Mouse (Mus musculus) thymus, postnatal 0 days (tissue): Measurements from ENCODE around the gene Slc44a3. TPM values are rescaled to one million over a fixed set of nuclear protein-coding genes. Genes with fewer than 3 reads are reported as not detected.
"Not testable (repeated sequence)": the region's sequence is repeated elsewhere in the genome, so short reads cannot be mapped to it uniquely, and the experiment has no call there.

Experiments
- DNase-seq: peaks from one replicate; pipeline ENCODE4 v3.0.0-alpha.2; 2015; ENCODE audit warnings: low spot score
- polyA plus RNA-seq: library from polyadenylated mRNA; unstranded; fragments of >200 nt; fragmentation: Nextera tagmentation; extraction: Ambion mirVana; gene quantifications from 2 replicates; pipeline ENCODE4 v1.2.1, GENCODE M21; 2015

Slc44a3 gene
- polyA plus RNA-seq, 1 experiment from 2014 or later = 1.2 TPM

DNA sequence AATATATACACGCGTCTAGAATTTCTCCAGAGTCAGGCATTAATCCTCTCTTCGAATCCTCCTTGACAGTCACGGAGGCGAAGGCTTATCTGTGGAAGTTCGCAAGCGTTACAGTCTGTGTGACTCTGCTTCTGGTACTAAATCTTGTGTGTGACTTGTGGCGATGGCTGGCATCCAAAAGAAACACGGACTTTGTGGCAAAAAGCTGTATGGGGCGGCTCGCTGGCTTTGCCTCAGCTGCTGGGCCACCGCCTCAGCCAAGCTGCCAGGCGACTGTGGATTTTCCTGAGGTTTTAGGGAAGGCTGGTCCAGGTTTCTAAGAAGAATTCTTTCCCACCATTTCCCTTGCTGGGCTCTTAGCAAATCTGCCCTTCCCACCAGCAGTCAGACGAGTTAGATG is 21.1 kb upstream of the Slc44a3 start:
- DNase-seq = no peak

DNA sequence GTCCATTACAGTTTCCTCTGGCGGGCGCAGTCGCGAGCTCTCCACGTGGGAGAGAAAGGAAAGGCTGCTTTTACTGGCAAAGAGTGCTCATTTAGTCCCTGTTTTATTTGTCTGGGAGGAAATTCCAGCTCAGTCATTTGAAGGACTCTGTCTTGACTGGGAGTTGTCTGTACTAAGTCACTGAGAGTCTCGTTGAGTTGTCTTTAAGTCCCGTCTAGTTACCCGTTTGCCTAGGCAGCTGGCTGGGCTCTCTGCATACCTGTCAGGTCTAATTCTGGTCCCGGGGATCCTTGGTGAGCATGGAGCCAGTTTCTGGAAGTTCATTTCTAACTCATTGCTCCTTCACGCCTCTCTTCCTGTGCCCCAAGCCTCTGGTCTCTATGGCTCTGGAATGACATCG is 20.5 kb upstream of the Slc44a3 start:
- no peak for DNase-seq

DNA sequence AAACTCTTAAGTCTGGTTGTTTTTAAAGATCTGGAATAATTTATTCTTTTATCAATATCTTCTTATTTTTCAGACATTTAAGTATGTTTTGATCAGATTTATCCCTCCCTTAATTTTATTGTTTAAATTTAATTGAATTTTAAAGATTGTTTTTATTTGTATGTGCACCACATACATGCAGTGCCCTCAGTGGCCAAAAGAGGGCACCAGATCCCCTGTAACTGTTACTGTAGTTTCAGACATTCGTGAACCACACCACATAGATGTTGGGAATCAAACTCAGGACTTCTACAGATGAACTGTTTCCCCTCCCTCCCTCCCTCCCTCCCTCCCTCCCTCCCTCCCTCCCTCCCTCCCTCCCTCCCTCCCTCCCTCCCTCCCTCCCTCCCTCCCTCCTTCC is 18.2 kb upstream of the Slc44a3 start:
- DNase-seq = peak; percentile 47

DNA sequence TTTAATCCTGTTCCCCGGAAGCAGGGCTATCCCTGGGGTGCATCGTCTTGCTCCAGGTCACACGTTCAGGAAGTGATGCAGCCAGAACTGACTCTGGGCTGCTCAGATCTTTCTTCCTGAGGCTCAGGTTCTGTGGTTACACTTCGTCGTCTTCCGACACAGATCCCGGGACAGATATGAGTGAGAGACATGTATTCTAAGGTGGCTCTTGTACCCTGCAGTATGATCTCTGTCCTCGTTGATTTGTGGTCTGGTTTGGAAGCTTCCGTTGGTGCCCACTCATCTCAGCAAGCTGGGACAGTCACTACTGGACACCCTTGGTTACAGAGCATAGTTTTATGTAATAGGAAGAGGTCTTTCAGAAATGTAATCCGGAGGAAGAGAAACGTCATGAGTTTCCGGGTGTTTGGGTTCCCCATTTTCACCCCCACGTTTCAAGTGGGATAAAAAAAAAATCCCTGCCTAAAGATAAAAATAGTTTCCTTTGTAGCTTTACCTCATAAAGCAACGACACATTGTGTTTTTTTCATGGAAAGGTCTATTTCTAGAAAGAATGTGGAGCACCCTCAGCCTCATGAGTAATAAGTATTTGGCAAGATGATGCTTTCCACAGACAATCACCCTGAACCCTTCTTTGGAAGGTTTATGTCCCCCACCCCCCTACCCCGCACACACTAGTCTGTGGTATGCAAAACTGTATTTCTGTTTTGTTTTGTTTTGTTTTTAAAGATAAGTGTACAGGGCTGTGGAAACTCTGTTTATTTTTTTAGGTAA is 15.8 kb upstream of the Slc44a3 start:
- DNase-seq = peak; percentile 54

DNA sequence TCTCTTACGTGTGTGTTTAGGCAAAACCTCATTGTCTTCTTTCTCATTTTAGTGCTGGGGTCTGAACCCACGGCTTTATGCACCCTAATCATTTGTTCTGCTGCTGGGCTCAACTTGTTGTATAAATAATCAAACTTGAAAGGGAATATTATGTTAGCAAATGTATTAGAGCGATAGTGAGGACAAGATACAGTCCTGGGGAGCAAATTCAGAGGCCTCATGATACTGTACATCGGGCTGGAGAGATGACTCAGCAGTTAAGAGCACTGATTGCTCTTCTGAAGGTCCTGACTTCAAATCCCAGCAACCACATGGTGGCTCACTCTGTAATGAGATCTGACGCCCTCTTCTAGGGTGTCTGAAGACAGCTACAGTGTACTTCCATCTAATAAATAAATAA is 8.4 kb upstream of the Slc44a3 start:
- no peak for DNase-seq

DNA sequence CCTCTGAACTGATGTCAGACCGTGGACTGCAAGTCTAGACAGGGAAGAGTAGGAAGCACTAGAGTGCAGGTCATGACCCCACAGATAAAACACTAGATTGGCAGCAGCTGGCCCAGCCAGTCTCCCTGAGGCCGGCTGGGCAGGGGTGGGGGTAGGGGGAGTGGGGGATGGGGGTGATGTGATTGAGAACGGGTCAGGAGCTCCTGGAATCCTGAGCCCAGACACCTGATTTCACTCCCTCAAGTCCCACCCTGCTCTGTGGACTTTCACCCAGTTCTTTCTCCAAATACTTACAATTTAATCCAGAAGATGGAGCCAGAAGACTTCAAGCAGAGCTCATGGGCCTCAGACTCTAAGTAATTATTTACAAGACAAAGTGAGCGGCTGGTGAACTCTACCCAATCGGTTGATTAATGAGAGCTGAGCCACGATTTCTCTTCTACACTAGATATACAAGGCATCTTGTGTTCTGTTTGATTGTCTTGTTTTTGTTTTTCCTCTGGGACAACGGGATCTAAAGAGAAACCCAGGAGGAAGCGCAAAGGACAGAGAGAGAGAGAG is 7.7 kb upstream of the Slc44a3 start:
- DNase-seq = no peak

DNA sequence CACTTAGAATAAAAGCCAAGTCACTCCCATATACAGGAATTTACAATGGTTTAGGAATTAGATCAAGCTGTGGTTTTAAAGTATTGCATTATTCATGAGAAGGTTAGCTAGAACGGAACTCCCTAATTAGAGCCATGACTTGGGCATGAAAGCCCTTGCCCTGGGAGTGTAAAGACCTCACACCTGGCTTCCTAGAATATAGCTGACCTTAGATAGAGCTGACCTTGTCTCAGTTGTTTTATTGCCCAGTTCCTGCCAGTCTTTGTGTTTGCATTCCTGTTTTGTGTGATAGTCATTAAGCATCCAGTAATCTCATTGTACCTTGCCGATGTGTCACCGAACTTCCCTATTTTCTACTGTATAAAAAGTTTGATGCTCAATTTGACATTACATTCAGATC is 6.6 kb upstream of the Slc44a3 start:
- DNase-seq = not testable (repeated sequence)

DNA sequence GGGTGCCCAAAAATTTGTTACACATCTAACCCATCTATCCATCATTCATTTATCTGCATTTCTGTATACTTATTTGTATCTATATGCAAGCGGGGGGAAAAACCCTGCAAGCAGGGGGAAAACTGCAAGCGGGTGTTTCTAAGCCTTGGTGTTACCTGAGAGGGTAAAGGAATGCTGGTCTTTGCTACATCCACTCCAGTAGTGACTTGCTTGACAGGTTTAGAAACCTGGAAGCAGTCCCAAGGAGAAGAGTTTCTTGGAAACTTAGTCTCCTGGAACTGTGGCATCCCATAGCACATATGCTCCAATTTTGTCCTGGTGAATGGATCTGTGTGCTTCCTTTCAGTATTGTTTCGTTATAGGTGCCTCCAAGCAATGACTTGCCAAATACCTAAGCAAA is 5.8 kb upstream of the Slc44a3 start:
- DNase-seq = no peak

DNA sequence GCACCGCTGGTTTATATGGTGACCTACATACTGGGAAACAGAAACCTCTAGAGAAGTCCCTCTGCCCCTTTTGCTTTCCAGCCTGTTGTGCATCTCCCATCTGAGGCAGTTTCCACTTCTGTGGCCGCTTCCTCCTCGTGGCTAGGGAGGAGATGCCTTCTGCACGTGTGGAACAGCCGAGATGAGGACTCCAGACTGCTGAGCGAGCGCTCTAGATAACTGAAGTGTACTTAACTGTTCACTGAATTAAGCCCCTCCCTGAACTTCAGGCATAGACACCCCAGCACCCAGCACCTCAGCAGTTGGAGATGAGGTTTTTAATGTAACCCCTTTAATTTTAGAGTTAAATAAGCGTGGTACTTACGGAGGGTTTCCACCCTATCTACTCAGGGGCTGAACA is 4.6 kb upstream of the Slc44a3 start:
- no peak for DNase-seq

DNA sequence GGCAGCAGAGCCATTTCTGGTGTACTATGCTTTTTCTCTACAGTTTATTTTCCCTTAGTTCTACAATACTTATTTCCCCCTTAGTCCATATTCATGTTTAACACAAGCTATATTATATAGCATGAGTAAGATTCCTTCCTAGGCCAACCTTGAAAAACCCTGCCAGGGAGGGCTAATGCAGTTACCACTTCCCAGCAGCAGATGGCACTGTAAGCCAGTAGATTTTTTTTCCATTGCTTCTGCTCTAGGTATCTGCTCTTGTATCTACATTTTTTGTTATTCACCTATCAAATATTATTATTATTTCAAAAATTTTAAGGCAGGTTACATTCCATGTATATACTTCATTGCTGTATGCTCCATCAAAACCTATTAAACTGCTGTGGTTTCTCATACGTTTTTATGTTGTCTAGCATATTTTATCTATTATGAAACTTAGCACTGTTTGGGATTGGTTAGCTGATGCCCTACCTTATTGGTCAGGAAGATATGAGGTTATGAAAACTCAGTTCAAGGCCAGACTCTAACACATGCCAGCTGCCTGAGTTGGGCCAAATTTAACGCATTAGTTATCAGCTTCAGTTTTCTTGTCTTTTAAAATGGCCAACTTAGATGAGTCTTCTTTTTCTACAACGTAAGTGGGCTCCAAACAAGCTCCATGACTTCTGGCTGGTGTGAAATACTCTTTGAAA is 3.8 kb upstream of the Slc44a3 start:
- peak; percentile 54 for DNase-seq

DNA sequence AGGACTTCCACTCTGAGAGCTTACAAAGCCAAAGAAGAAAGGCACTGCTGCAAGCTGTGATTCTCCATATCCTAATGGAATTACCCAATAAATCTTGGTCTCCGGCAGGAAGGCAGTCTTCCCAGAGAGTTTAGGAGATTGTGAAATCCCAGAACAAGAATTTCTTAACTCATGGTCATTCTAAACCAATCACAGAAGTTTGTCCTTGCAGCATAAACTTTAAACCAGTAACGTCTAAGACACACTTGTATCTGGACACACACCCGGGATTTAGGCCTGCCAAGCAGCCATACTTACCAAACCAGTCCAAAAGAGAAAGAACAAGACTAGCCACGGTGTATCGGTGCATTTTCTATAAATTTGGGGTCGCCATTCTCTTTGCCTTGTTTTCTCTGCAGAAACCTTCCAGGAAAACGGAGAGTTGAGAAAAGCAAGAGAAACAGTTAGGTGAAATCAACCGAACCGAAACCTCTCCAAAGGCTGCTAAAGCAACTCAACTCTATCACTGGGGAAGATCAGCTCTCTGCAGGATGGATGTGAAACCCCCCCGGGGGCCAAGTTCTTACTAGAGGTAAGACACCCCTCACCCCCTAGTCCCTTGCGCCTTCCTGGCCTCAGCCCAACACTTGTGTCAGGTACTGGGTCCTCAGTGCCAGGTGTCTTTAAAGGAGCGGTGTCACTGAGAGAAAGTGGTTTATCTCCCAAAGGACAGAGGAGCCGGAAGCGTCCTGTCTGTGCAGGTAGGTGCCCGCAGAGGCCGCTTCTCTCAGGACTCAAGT is 645 bp downstream of the Slc44a3 start:
- no peak for DNase-seq

DNA sequence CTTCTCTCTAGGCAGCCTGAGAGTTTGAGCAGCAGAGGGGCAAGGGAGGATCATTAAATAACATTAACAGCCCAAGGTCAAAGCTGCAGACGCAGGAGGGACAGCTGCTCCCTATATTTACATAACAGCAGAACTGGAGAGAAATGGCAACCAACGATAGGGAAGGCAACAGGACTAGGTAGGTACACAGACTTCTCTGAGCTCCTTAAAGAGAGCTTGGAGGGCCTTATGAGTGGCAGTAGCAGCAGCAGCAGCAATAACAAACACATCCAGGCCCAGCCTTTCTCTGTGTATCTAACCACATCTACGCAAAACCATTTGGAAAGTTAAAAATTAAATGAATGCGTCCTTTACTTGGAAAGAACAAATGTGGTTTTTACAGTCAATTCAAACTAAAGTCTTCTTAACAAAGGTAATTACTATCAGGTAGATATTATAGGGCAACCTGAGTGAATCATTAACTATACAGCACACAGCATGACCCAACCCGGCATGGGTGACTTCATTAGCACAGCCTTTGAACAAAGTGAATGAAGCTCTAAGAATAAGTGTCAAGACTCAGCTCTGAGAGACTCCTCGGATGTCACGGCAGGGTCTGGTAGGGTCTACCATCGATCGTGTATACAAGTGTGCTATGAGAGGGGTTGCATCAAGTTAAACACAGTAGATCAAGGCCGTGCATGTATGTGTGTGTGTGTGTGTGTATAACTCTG is 1.5 kb downstream of the Slc44a3 start:
- no peak for DNase-seq

DNA sequence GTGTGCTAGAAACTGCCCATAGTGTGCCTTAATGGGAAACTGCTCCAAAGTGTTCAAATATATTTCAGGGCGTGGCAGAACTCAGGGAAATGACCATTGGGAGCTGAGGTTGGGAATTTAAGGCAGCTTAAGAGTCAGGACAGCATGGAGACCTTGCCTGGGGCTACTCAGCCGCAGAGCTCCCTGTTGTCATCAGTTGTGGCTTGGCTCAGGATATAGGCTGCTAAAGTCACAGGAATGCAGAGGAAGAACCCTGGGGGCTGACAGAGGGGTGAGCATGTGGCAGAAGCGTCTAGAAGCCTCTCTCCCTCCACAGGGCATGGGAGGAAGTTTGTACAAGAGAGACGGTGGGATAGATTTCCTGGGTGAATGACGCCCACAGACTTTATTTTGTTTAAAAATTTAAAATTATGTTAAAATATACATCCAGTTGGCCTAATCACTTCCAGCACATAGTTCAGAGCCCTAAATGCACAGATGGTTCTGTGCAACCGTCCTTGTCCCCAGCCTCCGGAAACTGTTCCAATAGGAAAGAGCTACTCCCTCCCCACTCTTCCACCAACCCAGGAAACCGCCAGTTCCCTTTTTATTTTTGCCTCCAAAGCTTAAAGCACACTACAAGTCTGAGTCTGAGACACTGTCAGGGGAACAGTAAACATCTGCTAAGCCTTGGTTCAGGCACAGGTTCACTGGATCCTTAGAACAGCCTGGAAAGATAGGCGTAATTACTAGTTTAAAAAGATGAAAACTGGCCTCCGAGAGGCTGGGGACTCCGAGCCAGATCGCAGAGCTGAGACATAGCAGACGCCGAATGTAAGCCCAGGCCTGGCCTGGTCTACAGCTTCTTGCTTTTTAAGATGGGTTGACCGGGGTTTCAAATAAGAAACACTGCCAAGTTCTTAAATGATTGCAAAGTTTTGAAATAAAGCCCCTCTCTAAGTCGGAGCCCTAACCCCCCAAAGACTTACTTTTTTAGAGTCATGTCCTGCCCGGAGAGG is 5.8 kb downstream of the Slc44a3 start:
- no peak for DNase-seq

DNA sequence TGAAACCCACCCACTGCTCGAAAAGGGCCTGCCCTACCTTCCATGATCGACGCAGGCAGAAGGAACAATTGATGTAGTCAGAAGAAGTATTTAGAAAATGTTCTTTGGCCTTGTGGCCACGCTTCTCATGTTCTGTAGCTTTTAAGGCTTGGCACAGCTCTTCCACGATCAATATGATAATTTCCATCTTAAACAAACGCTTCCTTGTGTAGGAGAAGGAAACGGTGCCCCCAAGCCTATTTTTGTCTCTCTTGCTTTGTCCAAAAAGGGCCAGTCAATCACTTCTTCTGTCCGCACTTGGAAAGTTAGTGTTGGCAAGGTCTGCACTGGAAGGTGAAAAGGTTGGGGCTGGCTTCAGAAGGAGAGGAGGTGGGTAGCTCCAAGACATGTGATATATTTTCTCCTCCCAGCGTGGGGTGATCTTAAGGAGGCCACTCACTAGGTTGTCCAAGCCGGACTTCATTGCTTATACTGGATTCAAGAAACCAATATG is 10.5 kb downstream of the Slc44a3 start:
- no peak for DNase-seq

DNA sequence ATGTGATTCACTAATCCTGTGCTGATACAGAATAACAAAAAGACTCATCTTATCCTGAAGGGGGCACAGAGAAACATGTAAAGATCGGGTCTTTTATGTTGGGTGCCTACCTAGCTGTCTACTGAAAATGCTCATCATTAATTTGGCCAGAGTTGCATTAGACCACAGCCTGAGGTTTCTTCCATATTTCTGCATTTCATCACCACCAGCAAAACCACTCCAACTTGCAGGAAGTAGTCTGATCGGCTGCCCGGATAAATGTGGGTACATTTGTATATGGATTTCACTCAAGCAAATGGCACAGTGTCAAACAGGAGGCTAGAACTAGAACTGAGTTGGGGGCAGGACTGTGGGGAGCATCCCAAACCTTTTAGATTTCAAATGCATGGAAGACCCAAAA is 11.1 kb downstream of the Slc44a3 start:
- no peak for DNase-seq

DNA sequence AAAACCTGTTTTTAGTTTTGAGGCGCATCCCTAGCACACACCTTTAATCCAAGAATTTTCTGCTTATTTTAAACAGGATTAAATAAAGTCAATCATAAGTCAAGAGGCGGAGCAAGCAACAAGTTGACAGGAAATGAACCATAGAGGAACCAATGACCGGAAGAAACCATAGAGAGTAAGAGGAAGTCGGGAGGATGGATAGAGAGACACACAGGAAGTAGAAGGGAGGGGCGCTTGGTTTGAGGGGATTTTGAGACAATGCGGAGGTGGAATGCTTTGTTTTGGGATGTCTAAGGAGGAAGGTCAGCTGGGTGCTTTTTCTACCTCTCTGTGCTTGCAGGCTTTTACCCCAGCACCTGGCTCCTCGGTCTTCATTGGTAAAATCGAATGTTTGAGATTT is 15.2 kb downstream of the Slc44a3 start:
- DNase-seq = no peak

DNA sequence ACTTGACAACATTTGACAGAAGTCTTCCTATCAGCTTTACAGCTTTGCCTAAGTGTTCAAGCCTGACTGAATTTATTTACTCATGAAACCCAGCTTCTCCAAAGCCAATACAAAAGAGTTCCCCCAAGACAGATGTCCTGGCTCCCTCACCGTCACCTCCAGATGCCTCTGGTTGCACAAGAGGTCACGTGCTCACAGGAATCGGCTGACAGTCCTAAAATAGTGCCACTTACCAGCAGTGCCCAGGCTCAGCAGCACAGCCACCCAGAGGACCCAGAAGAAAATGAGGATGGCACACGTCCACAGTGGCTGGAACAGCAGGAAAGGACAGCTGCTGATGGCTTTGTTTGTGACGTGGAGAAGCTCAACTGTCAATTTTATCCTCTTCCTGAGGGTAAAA is 23.1 kb downstream of the Slc44a3 start:
- no peak for DNase-seq

DNA sequence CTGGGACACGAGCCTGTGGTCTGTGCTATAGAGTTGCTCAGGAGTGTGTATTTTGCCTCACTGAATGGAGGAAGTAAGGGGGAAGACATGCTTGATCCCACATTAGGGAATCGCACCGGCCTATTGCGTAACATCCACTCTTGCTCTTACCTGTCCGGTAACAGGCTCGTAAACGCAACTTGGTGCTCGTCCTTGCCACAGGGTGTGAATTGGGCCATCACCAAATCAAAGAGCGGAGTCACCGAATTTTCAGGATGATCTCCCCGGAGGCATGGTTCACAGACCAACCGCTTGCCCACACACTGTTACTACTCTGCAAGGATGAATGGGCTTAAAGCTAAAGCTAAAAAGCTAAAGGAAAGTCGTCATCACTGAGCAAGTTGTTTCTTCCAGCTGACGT is 24.5 kb downstream of the Slc44a3 start:
- no peak for DNase-seq

DNA sequence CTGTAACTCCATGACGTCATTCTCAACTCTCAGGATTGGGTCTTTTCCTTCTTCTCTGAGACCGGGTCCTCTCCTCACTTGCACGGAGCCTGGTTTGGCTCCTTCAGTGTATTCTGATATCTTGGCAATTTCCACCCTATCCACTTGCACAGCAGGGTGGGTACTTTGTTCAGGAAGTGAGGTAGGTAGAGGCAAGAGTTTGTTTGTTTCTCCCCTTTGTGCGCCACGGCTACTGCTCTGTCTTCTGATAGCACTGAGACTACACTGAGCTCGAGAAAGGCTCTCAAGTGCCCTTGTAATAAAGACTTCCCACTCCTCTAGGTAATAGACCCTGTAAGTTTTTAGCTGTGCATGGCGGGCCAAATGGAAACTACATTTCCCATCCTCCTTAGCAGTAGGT is 25.4 kb downstream of the Slc44a3 start:
- DNase-seq = no peak

DNA sequence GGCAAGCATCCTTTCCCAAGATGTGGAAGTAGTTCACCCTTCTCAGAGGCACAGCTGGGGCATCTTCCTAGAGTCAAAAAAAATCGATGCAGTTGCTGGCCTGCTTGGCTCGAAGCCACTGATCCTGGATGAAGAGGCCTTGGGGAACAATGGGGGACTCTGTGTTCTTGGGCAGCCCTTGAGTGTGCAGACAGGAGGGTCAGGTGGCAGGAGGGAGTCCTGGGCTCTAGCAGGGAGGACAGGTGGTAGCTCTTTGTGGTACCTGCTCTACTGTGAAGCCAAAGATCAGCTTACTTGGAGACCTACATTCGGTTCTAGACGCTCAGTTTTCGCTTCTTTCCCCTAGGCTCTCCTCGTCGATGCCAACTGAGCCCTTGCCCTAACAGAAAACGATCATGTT is 26.0 kb downstream of the Slc44a3 start:
- no peak for DNase-seq
